Mouse (Mus musculus): ENCODE measurements around the gene Tfcp2.

Tfcp2 gene

GRCm38 (mm10) chr15:100478925-100479324 lies 72.9 kb downstream of the Tfcp2 start:
- DNase-seq = no peak

GRCm38 (mm10) chr15:100478351-100478750 lies 73.5 kb downstream of the Tfcp2 start:
- no peak for DNase-seq

GRCm38 (mm10) chr15:100473926-100474503 lies 77.8 kb downstream of the Tfcp2 start:
- no peak for DNase-seq

- DNase-seq = no peak
These were observed 81.8 kb downstream of the Tfcp2 start for GRCm38 (mm10) chr15:100470037-100470436.

- DNase-seq = no peak
These were observed 82.6 kb downstream of the Tfcp2 start for GRCm38 (mm10) chr15:100469189-100469545.

- DNase-seq = peak; percentile 93
These were observed 83.3 kb downstream of the Tfcp2 start, which contains the start of gene Letmd1 for GRCm38 (mm10) chr15:100468295-100469188. TSS of gene Letmd1 (plus strand) at chr15:100469023.

GRCm38 (mm10) chr15:100467738-100468137 lies 84.1 kb downstream of the Tfcp2 start:
- no peak for DNase-seq

GRCm38 (mm10) chr15:100465432-100465831 lies 86.4 kb downstream of the Tfcp2 start:
- DNase-seq = no peak

GRCm38 (mm10) chr15:100463712-100464111 lies 88.1 kb downstream of the Tfcp2 start:
- DNase-seq = peak; percentile 66

- DNase-seq = no peak
These were observed 89.7 kb downstream of the Tfcp2 start for GRCm38 (mm10) chr15:100462086-100462485.

- DNase-seq = no peak
These were observed 90.2 kb downstream of the Tfcp2 start for GRCm38 (mm10) chr15:100461646-100462045.

GRCm38 (mm10) chr15:100460942-100461341 lies 90.9 kb downstream of the Tfcp2 start:
- no peak for DNase-seq

GRCm38 (mm10) chr15:100458055-100458454 lies 93.8 kb downstream of the Tfcp2 start:
- DNase-seq = no peak

- peak; percentile 53 for DNase-seq
These were observed 94.5 kb downstream of the Tfcp2 start for GRCm38 (mm10) chr15:100457340-100457739.

- no peak for DNase-seq
These were observed 95.3 kb downstream of the Tfcp2 start for GRCm38 (mm10) chr15:100456356-100456991.

GRCm38 (mm10) chr15:100452486-100452885 lies 99.3 kb downstream of the Tfcp2 start:
- no peak for DNase-seq

- DNase-seq = peak; percentile 29
These were observed 100.6 kb downstream of the Tfcp2 start for GRCm38 (mm10) chr15:100451245-100451644.

GRCm38 (mm10) chr15:100449495-100449894 lies 102.3 kb downstream of the Tfcp2 start:
- DNase-seq = no peak

- DNase-seq = no peak
These were observed 103.2 kb downstream of the Tfcp2 start for GRCm38 (mm10) chr15:100448572-100448971.

Data from right cerebral cortex, adult 18-20 months (tissue).